Mouse (Mus musculus) ES-E14 (cell line): ENCODE data around the gene Fbln2.

Source experiments
- CHD2 ChIP-seq: IDR thresholded peaks from 2 replicates; pipeline ENCODE4 v1.6.1; 2014; ENCODE audit warnings: mild to moderate bottlenecking, low read depth, low read length, inconsistent platforms
- HCFC1 ChIP-seq: IDR thresholded peaks from 2 replicates; pipeline ENCODE4 v1.6.1; 2012; ENCODE audit warnings: low read length, inconsistent platforms, borderline replicate concordance; ENCODE audit not compliant: insufficient read depth
- MAFK ChIP-seq: IDR thresholded peaks from 2 replicates; pipeline ENCODE4 v1.6.1; 2014; ENCODE audit warnings: mild to moderate bottlenecking, low read depth, low read length, inconsistent platforms; ENCODE audit not compliant: insufficient read depth
- ZC3H11A ChIP-seq: IDR thresholded peaks from 2 replicates; pipeline ENCODE4 v1.6.1; 2012; ENCODE audit warnings: low read depth, mild to moderate bottlenecking, inconsistent platforms, low read length, borderline replicate concordance
- ZNF384 ChIP-seq: IDR thresholded peaks from 2 replicates; pipeline ENCODE4 v1.6.1; 2012; ENCODE audit warnings: low read depth, low read length, inconsistent platforms

DNA sequence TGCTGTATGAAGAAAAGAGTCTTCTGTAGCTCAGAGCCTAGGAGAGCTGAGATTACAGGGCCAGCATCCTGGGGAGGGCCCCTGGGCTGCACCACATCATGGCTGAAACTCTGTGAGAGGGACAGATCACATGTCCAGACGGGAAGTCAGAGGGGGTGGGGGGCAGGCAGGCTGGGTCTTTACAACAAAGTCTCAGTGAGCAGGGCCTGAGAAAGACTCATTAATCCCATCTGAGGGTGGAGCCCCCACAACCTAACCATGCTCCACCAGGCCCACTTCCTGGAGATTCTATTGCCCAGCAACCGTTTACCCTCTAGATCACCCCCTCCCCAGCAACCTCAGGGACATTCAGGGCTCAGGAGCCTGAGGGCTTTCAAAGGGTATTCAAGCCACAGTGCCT lies 2.5 kb upstream of the Fbln2 start:
- TF ChIP-seq ZC3H11A = no peak
- no peak for TF ChIP-seq ZNF384
- no peak for TF ChIP-seq CHD2
- no peak for TF ChIP-seq HCFC1
- TF ChIP-seq MAFK = no peak
